Mouse (Mus musculus) frontal cortex, postnatal 25 days (tissue): ENCODE data around the gene 4933415F23Rik.
"Not testable (repeated sequence)": the region's sequence is repeated elsewhere in the genome, so short reads cannot be mapped to it uniquely, and the experiment has no call there.

Source experiments
- DNase-seq, 2 experiments: peaks; one replicate each; pipeline ENCODE4 v3.0.0; 2022; ENCODE audit warnings: low spot score in 2 of 2

The 4933415F23Rik gene

GRCm38 (mm10) chr1:23102021-23102420, at the start of gene 4933415F23Rik:
Gene 4933415F23Rik (minus strand): TSS chr1:23102253.
- no peak for DNase-seq

- DNase-seq, result no peak
These were observed 49.7 kb upstream of the 4933415F23Rik start for GRCm38 (mm10) chr1:23151722-23152121.

GRCm38 (mm10) chr1:23146198-23146873, 44.3 kb upstream of the 4933415F23Rik start:
- DNase-seq, result no peak

- DNase-seq, result no peak
These were observed 39.2 kb upstream of the 4933415F23Rik start for GRCm38 (mm10) chr1:23141121-23141811.

- not testable (repeated sequence) for DNase-seq
These were observed 38.5 kb upstream of the 4933415F23Rik start for GRCm38 (mm10) chr1:23140530-23140929.

- DNase-seq, result no peak
These were observed 18.8 kb upstream of the 4933415F23Rik start for GRCm38 (mm10) chr1:23120901-23121300.

- DNase-seq, result no peak
These were observed 17.4 kb upstream of the 4933415F23Rik start for GRCm38 (mm10) chr1:23119406-23119805.

- DNase-seq, result no peak
These were observed 15.4 kb upstream of the 4933415F23Rik start for GRCm38 (mm10) chr1:23117423-23117822.

- no peak for DNase-seq
These were observed 7.1 kb upstream of the 4933415F23Rik start for GRCm38 (mm10) chr1:23109191-23109590.

- no peak for DNase-seq
These were observed 828 bp upstream of the 4933415F23Rik start for GRCm38 (mm10) chr1:23102881-23103280.

- DNase-seq, result no peak
These were observed 2.3 kb downstream of the 4933415F23Rik start for GRCm38 (mm10) chr1:23099791-23100190.

GRCm38 (mm10) chr1:23098451-23098850, 3.6 kb downstream of the 4933415F23Rik start:
- no peak for DNase-seq

GRCm38 (mm10) chr1:23097996-23098395, 4.1 kb downstream of the 4933415F23Rik start:
- no peak for DNase-seq

GRCm38 (mm10) chr1:23067715-23068114, 34.3 kb downstream of the 4933415F23Rik start:
- DNase-seq, result no peak

GRCm38 (mm10) chr1:23064717-23065475, 37.2 kb downstream of the 4933415F23Rik start:
- DNase-seq, result no peak

GRCm38 (mm10) chr1:23063946-23064345, 38.1 kb downstream of the 4933415F23Rik start:
- no peak for DNase-seq

- DNase-seq, result peak; percentile 6 to 22
These were observed 40.3 kb downstream of the 4933415F23Rik start for GRCm38 (mm10) chr1:23061614-23062373.

- DNase-seq, result no peak
These were observed 42.0 kb downstream of the 4933415F23Rik start for GRCm38 (mm10) chr1:23060056-23060455.
